Mouse (Mus musculus): ENCODE results near the gene Hmgcs2.

GRCm38 (mm10) chr3:98295965-98296364, 15.7 kb downstream of the Hmgcs2 start:
- TF ChIP-seq POLR2A (IDR thresholded peaks at IDR 0.05; ENCODE audit: low read depth, low read length) (no peak), CTCF (IDR thresholded peaks at IDR 0.05; ENCODE audit: extremely low read depth, insufficient read length, insufficient replicate concordance, low read depth, low read length) (no peak)

All from small intestine, adult 2 months (tissue).